Mouse (Mus musculus): ENCODE data around the gene Slk.

DNA sequence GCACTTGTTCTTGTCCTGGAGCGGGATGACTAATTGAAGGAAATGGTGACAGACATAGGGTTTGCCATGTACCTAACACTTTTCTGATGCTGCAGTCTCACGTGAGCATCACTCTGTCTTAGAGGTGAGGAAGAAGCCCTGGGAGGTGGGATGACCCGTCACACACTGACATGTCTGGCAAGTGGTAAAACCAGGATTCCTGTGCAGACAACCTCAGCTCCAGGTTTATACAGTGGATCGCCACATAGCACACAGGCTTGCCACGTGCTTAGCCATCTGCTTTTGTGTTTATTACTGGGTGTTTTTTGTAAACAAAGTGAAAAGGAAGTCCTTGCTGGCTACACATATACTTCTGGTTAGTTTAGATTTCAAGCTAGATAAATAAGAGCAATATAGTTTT, 49.6 kb downstream of the Slk start:
- no peak for TF ChIP-seq USF1 (IDR thresholded peaks at IDR 0.05; ENCODE audit: low read depth)
- no peak for TF ChIP-seq MYOD1 (IDR thresholded peaks at IDR 0.05; ENCODE audit: control insufficient read depth in 1 of 3, insufficient read length in 2 of 3, low read depth in 2 of 3)
- TF ChIP-seq POLR2A (IDR thresholded peaks at IDR 0.05; ENCODE audit: insufficient read length, low read depth), result no peak
- no peak for TF ChIP-seq POLR2AphosphoS2 (IDR thresholded peaks at IDR 0.05; ENCODE audit: insufficient read length, low read depth)
- no peak for TF ChIP-seq MAX (IDR thresholded peaks at IDR 0.05; ENCODE audit: low read depth)
- no peak for TF ChIP-seq TCF3 (IDR thresholded peaks at IDR 0.05; ENCODE audit: insufficient read length, low read depth)
- no peak for TF ChIP-seq TCF12 (IDR thresholded peaks at IDR 0.05; ENCODE audit: insufficient read depth, poor library complexity, severe bottlenecking)
- TF ChIP-seq CEBPB (IDR thresholded peaks at IDR 0.05; ENCODE audit: insufficient read depth, poor library complexity, severe bottlenecking), result no peak
- TF ChIP-seq E2F4 (IDR thresholded peaks at IDR 0.05; ENCODE audit: insufficient read depth), result no peak
- no peak for TF ChIP-seq MYOG (IDR thresholded peaks at IDR 0.05; ENCODE audit: control insufficient read depth in 1 of 3, insufficient read depth in 1 of 3, insufficient read length in 2 of 3, low read depth in 2 of 3)
- TF ChIP-seq SRF (IDR thresholded peaks at IDR 0.05; ENCODE audit: control insufficient read depth, insufficient read length, low read depth), result no peak
- no peak for TF ChIP-seq REST (IDR thresholded peaks at IDR 0.05; ENCODE audit: insufficient read depth, insufficient read length)
